Mouse (Mus musculus) heart, embryonic 15.5 days (tissue): ENCODE results near the gene Plcb3. TPM values are rescaled to one million over a fixed set of nuclear protein-coding genes. Genes with fewer than 3 reads are reported as not detected.

Source experiments
- ATAC-seq: fragments of 200-750 bp; cut with Nextera tagmentation; replicated peaks from 2 replicates; pipeline ENCODE4 v1.8.0; 2017; ENCODE audit warnings: low read depth, moderate TSS enrichment; ENCODE audit not compliant: insufficient number of reproducible peaks, insufficient read depth, low FRiP score
- H3K27ac ChIP-seq: fragments of 300-500 bp; sonication (generic); 2 replicates; pipeline ENCODE4 v1.5.1; 2015; ENCODE audit warnings: mild to moderate bottlenecking, inconsistent platforms
- H3K27me3 ChIP-seq: fragments of 300-500 bp; sonication (generic); 2 replicates; pipeline ENCODE4 v1.6.1; 2015; ENCODE audit warnings: inconsistent platforms
- H3K36me3 ChIP-seq: fragments of 300-500 bp; sonication (generic); 2 replicates; pipeline ENCODE4 v1.6.1; 2015; ENCODE audit warnings: mild to moderate bottlenecking, inconsistent platforms
- H3K4me1 ChIP-seq: fragments of 300-500 bp; sonication (generic); replicated peaks from 2 replicates; pipeline ENCODE4 v1.6.1; 2015; ENCODE audit warnings: inconsistent platforms
- H3K4me2 ChIP-seq: fragments of 300-500 bp; sonication (generic); 2 replicates; pipeline ENCODE4 v1.6.1; 2015; ENCODE audit warnings: inconsistent platforms, mild to moderate bottlenecking, moderate library complexity
- H3K4me3 ChIP-seq: fragments of 300-500 bp; sonication (generic); 2 replicates; pipeline ENCODE4 v1.5.1; 2015; ENCODE audit warnings: mild to moderate bottlenecking, inconsistent platforms
- H3K9ac ChIP-seq: fragments of 300-500 bp; sonication (generic); 2 replicates; pipeline ENCODE4 v1.6.1; 2015; ENCODE audit warnings: mild to moderate bottlenecking, inconsistent platforms
- H3K9me3 ChIP-seq: fragments of 300-500 bp; sonication (generic); replicated peaks from 2 replicates; pipeline ENCODE4 v1.6.1; 2016; ENCODE audit warnings: inconsistent platforms
- WGBS: fragments of 180-500 bp; shearing (Covaris S2); methylation state at CpG from one replicate; pipeline ENCODE4 v1.1.7; 2015; ENCODE audit warnings: mixed read lengths; 5-methylcytosine and 5-hydroxymethylcytosine counted together
- microRNA-seq: library from miRNA; unstranded; fragments of <30 nt; microRNA quantifications from one replicate; pipeline ENCODE4, GENCODE M21; 2016
- polyA plus RNA-seq: library from polyadenylated mRNA; unstranded; fragments of >200 nt; fragmentation: Nextera tagmentation; extraction: Ambion mirVana; gene quantifications from 2 replicates; pipeline ENCODE4 v1.2.1, GENCODE M21; 2015

The Plcb3 gene
- polyA plus RNA-seq, 1 experiment from 2014 or later, result 16.4 TPM

DNA sequence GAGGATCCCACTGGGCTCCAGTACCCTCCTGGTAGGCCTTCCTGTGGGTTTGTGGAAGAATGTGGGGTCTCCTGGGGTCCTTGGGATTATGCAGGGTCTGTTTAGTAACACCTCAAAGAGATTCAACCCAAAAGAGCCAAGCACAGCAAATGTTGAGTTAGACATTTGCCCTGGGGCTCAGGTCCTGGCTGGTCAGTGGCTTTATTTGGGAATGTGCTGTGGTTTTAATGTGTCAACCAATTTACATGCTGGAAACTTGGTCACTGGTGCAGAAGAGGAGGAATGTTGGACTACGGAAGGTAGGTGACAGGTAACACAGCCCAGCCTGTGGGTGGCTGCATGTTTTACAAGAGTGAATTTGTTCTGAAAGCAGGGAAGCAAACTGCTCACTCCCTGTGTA is 73.2 kb downstream of the Plcb3 start:
- peaks cover 12% of the 10 kb centered on the region for H3K4me1 ChIP-seq
- 96% methylated on average over 1 of the region's 1 CpGs for WGBS
- H3K36me3 ChIP-seq, result peaks cover 22% of the 10 kb centered on the region; the same call in 1 of the 2 replicates
- no peak for ATAC-seq
- no peak overlapping the region for H3K4me3 ChIP-seq
- H3K27ac ChIP-seq, result no peak overlapping the region
- no peak overlapping the region for H3K9ac ChIP-seq
- H3K4me2 ChIP-seq, result no peak overlapping the region
- H3K9me3 ChIP-seq, result no peaks in the 10 kb centered on the region
- no peaks in the 10 kb centered on the region for H3K27me3 ChIP-seq

Small RNAs within 50 kb of the gene (microRNA-seq; reads per million reads assigned to microRNA genes)
- 2.5 reads per million, percentile 7 among the genes with 10 or more reads in this experiment for gene Mir6990

Other genes starting within 250 kb of the Plcb3 start
- 15.3 and 20.4 TPM in 2 replicates for gene Rps6ka4, start 135.8 kb downstream of the Plcb3 start, polyA plus RNA-seq
- gene Ccdc88b, start 118.3 kb downstream of the Plcb3 start, polyA plus RNA-seq, result 0.68 and 1.3 TPM in 2 replicates
- 72.8 and 80.1 TPM in 2 replicates for gene Trmt112, start 66.8 kb downstream of the Plcb3 start, polyA plus RNA-seq
- gene Prdx5, start 66.4 kb downstream of the Plcb3 start, polyA plus RNA-seq, result 302 and 344 TPM in 2 replicates
- 36.9 and 39.3 TPM in 2 replicates for gene Esrra, start 54.7 kb downstream of the Plcb3 start, polyA plus RNA-seq
- gene Catsperz, start 51.1 kb downstream of the Plcb3 start, polyA plus RNA-seq, result 1.9 and 3.4 TPM in 2 replicates
- gene Kcnk4, start 42.0 kb downstream of the Plcb3 start, polyA plus RNA-seq, result 0.14 and 1.1 TPM in 2 replicates
- gene Bad, start 34.6 kb downstream of the Plcb3 start, polyA plus RNA-seq, result 55.6 and 58.1 TPM in 2 replicates
- 20.8 and 27.7 TPM in 2 replicates for gene Gpr137, start 34.0 kb downstream of the Plcb3 start, polyA plus RNA-seq
- gene Ppp1r14b, start 1.5 kb downstream of the Plcb3 start, polyA plus RNA-seq, result 136 and 138 TPM in 2 replicates
- gene Fkbp2, start 4.0 kb upstream of the Plcb3 start, polyA plus RNA-seq, result 77.0 and 91.2 TPM in 2 replicates
- 133 and 149 TPM in 2 replicates for gene Vegfb, start 11.2 kb upstream of the Plcb3 start, polyA plus RNA-seq
- gene Dnajc4, start 16.1 kb upstream of the Plcb3 start, polyA plus RNA-seq, result 37.9 and 39.1 TPM in 2 replicates
- gene Nudt22, start 19.6 kb upstream of the Plcb3 start, polyA plus RNA-seq, result 29.9 TPM in 2 replicates
- gene Trpt1, start 19.7 kb upstream of the Plcb3 start, polyA plus RNA-seq, result 17.4 and 18.0 TPM in 2 replicates
- gene Fermt3, start 43.0 kb upstream of the Plcb3 start, polyA plus RNA-seq, result 6.5 and 18.3 TPM in 2 replicates
- gene Stip1, start 63.5 kb upstream of the Plcb3 start, polyA plus RNA-seq, result 168 and 203 TPM in 2 replicates
- 49.1 and 57.6 TPM in 2 replicates for gene Macrod1, start 80.3 kb upstream of the Plcb3 start, polyA plus RNA-seq
- 1.3 and 2.5 TPM in 2 replicates for gene Flrt1, start 129.3 kb upstream of the Plcb3 start, polyA plus RNA-seq
- 122 and 135 TPM in 2 replicates for gene Otub1, start 229.8 kb upstream of the Plcb3 start, polyA plus RNA-seq
- 1,507 and 2,028 TPM in 2 replicates for gene Cox8a, start 241.1 kb upstream of the Plcb3 start, polyA plus RNA-seq